Mouse (Mus musculus): ENCODE data around the gene Rgl1. TPM values are rescaled to one million over a fixed set of nuclear protein-coding genes. Genes with fewer than 3 reads are reported as not detected.

Rgl1 gene
- polyA plus RNA-seq, 1 experiment from 2014 or later = 26.3 TPM

DNA sequence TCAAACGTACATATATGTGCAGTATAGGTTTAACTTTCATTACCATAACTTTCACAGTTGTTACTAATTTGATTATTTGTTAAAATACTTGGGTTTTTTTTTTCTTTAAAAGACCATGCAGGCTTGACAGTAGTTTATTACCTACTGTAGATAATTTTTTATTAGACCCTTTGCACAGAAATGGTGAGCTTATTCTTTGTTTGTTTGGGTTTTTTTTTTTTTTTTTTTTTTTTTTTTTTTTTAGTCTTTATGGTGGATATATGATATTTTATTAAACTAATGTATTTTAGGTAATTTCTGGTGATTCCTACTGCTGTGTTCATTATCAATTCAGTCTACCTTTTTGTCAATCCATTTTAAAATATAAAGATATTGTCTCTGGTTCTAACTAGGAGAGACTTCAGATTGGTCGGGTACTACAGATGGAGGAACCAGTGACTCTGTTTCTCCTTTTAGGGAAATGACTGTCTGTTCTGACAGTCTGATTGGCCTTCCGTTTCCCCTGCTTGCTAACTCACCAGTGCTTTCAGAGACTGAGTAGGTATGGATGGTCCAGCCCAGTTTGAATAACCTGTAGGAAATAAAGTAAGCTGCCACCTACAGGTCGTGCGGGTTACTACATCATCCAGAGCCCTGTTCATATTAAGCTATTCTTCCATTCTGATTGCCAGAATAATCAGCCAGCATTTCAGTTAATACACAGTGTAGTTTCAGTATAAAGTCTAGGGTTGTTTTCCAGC lies 1.8 kb upstream of the Rgl1 start:
- Histone ChIP-seq H3K9ac (ENCODE audit: low read depth, low read length) (no peak overlapping the region), H3K4me2 (peak overlapping the region; percentile 99), H3K36me3 (ENCODE audit: control insufficient read depth, insufficient read depth, low read length) (peaks cover 12% of the 10 kb centered on the region), H3K27me3 (replicated peaks; ENCODE audit: control insufficient read depth, insufficient read depth, low read length) (peaks cover 5% of the 10 kb centered on the region), H3K4me3 (ENCODE audit: low read depth, low read length) (peak overlapping the region; percentile 99; the same call in 1 of the 2 replicates), H3K4me1 (replicated peaks; ENCODE audit: control insufficient read depth, insufficient read depth, low read length) (0 out of 2 replicates have a peak, but pooled peaks cover 5% of the 10 kb centered on the region), H3K9me3 (ENCODE audit: control insufficient read depth, low read length) (no peaks in the 10 kb centered on the region), H3K27ac (ENCODE audit: low read depth, low read length) (no peak overlapping the region)
- peak; percentile 62 for ATAC-seq (replicated peaks; ENCODE audit: low FRiP score)
- DNase-seq (ENCODE audit: low spot score) = peak; percentile 67
- WGBS = 10% methylated on average over 5 of the region's 5 CpGs

DNA sequence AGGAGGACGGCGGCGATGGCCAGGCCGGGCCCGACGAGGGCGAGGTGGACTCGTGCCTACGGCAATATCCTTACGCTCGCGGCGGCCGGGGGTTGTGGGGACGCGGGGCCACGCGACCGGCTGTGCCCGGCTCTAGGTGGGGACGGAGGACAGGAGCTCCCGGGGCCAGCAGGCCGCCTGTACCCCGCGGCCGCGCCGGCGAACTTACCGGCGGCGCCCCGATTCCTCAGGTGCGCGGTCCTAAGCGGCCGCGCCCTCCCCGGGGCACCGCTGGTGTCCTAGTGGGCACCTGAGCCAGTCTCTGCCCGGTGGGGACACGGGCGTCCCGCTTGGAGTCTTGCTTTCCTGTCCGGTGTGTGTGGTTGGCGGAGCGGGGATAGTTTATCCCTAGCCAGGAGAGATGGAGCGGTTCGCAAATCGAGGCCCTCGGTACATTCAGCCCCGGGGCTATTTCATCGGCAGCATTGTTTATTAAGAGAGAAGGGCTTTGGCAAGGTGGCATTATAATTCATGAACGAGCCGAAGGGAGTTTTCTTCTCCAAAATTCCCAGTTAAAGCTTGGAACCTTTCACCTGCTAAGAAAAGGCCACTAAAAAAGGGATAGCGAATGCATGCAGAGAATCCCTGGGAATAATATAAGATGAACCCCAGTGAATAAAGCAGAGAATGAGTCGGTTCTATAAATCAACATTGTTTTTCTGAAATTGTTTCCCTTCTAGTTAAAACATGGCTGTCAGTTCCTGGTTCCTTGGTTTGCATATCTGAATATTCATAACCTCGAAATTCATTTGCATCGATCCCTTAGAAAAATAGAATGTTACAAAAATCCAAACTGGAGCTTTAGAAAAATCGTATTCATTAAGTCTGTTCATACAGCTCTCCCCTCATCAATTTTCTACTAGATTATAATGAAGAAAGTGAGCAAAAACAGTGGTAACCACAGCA lies 925 bp upstream of the Rgl1 start:
- 0 out of 2 replicates have a peak, but pooled peaks cover 5% of the 10 kb centered on the region for H3K4me1 ChIP-seq (replicated peaks; ENCODE audit: control insufficient read depth, insufficient read depth, low read length)

DNA sequence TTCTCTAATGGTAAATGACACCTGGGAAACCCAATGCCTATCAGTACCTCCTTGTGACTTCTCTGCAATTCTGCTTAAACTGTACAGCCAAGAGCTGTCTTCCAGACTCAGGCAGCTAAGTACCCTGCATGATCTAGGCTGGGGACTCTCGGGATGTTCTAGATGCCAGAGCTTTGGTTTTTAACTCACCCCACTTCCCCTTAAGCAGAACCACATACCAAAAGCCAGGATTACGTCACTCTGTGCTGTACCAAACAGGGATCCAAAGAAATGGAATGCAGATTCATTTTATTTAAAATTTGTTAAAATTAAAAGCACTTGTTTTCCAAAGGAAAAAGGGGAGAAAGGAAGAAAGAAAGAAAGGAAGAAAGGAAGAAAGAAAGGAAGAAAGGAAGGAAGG lies 4.4 kb downstream of the Rgl1 start:
- Histone ChIP-seq H3K9ac (ENCODE audit: low read depth, low read length) (no peak overlapping the region), H3K27me3 (replicated peaks; ENCODE audit: control insufficient read depth, insufficient read depth, low read length) (peaks cover 5% of the 10 kb centered on the region), H3K4me3 (ENCODE audit: low read depth, low read length) (no peak overlapping the region), H3K27ac (ENCODE audit: low read depth, low read length) (no peak overlapping the region), H3K4me2 (no peak overlapping the region), H3K9me3 (ENCODE audit: control insufficient read depth, low read length) (no peaks in the 10 kb centered on the region), H3K36me3 (ENCODE audit: control insufficient read depth, insufficient read depth, low read length) (no peaks in the 10 kb centered on the region), H3K4me1 (replicated peaks; ENCODE audit: control insufficient read depth, insufficient read depth, low read length) (0 out of 2 replicates have a peak, but pooled peaks cover 5% of the 10 kb centered on the region)
- no peak for DNase-seq (ENCODE audit: low spot score)
- no peak for ATAC-seq (replicated peaks; ENCODE audit: low FRiP score)
- WGBS = 49% methylated on average over 2 of the region's 2 CpGs

More for the DNA sequence above, 925 bp upstream of the Rgl1 start:
- H3K36me3 ChIP-seq (ENCODE audit: control insufficient read depth, insufficient read depth, low read length) = peaks cover 8% of the 10 kb centered on the region
- H3K9ac ChIP-seq (ENCODE audit: low read depth, low read length) = peak overlapping the region; percentile 94
- H3K4me3 ChIP-seq (ENCODE audit: low read depth, low read length) = peak overlapping the region; percentile 99
- WGBS = 1% methylated on average over 58 of the region's 60 CpGs
- ATAC-seq (replicated peaks; ENCODE audit: low FRiP score) (peak; percentile 54), DNase-seq (ENCODE audit: low spot score) (no peak)
- H3K9me3 ChIP-seq (ENCODE audit: control insufficient read depth, low read length) = no peaks in the 10 kb centered on the region
- H3K4me2 ChIP-seq = peak overlapping the region; percentile 99
- H3K27ac ChIP-seq (ENCODE audit: low read depth, low read length) = peak overlapping the region; percentile 84
- peaks cover 5% of the 10 kb centered on the region for H3K27me3 ChIP-seq (replicated peaks; ENCODE audit: control insufficient read depth, insufficient read depth, low read length)

DNA sequence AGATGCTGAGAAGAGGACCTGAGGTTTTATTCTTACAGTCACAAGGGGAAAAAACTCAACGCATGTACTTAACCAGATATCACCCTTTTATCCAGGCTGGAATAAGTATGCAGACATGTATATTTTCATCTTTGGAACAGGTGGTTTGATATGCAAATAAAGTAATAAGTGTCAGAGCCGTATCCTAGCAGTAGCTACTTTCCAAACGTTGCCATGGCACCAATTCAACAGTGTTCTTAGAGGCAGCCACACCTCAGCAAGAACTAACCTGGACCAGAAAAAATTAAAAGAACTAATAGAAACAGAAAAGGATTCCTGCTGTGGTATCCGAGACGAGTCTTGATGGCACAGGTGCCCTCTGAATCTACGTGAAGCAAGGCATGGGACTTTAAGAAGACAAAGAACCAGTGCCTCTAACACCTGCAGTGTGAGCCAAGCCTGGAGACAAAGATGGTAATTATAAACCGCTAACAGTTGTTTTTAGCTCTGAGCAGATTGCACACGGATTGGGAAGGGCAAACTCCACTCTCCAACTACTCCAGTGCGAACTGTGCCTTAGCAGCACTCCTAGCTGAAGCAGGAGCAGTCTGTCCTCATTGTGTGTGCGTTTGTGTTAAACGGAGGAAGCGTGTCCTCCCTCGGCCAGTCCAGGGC lies 15.7 kb downstream of the Rgl1 start, which contains the start of gene Apobec4:
Gene Apobec4, plus strand, starts transcription at position 240 of the 654 bp plus-strand sequence.
- Histone ChIP-seq H3K36me3 (ENCODE audit: control insufficient read depth, insufficient read depth, low read length) (no peaks in the 10 kb centered on the region), H3K4me2 (no peak within 1 kb of the TSS)

DNA sequence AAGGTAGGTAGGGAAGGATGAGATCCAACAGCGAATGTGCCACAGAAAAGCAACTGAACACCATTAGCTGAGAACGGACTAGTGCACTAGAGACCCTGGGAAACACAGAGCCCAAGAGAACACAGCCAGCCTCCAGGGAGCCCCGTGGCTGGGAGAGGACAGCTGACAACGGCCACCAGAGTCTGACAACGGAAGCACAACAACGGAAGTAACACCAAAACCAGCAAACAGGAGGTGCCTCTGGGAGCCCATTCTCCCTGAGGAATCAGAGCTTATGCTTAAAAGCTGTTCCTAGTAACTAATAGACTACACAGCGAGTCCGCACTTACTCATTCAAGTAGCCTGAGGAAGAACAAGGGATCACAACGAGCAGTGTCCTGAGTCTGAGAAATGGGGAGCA lies 16.9 kb downstream of the Rgl1 start:
- Histone ChIP-seq H3K4me3 (ENCODE audit: low read depth, low read length) (no peak overlapping the region), H3K27ac (ENCODE audit: low read depth, low read length) (no peak overlapping the region), H3K4me1 (replicated peaks; ENCODE audit: control insufficient read depth, insufficient read depth, low read length) (no peaks in the 10 kb centered on the region), H3K9ac (ENCODE audit: low read depth, low read length) (no peak overlapping the region), H3K4me2 (no peak overlapping the region), H3K9me3 (ENCODE audit: control insufficient read depth, low read length) (no peaks in the 10 kb centered on the region), H3K36me3 (ENCODE audit: control insufficient read depth, insufficient read depth, low read length) (no peaks in the 10 kb centered on the region), H3K27me3 (replicated peaks; ENCODE audit: control insufficient read depth, insufficient read depth, low read length) (no peaks in the 10 kb centered on the region)
- DNase-seq (ENCODE audit: low spot score) = no peak
- no peak for ATAC-seq (replicated peaks; ENCODE audit: low FRiP score)
- 63% methylated on average over 9 of the region's 9 CpGs for WGBS

More for the DNA sequence above, 15.7 kb downstream of the Rgl1 start, which contains the start of gene Apobec4:
- no peak for DNase-seq (ENCODE audit: low spot score)
- no peak within 1 kb of the TSS for H3K9ac ChIP-seq (ENCODE audit: low read depth, low read length)
- no peak for ATAC-seq (replicated peaks; ENCODE audit: low FRiP score)
- 80% methylated on average over 13 of the region's 13 CpGs for WGBS
- H3K27ac ChIP-seq (ENCODE audit: low read depth, low read length) = no peak within 1 kb of the TSS
- H3K4me3 ChIP-seq (ENCODE audit: low read depth, low read length) = no peak within 1 kb of the TSS
- H3K9me3 ChIP-seq (ENCODE audit: control insufficient read depth, low read length) = no peaks in the 10 kb centered on the region
- no peaks in the 10 kb centered on the region for H3K4me1 ChIP-seq (replicated peaks; ENCODE audit: control insufficient read depth, insufficient read depth, low read length)
- H3K27me3 ChIP-seq (replicated peaks; ENCODE audit: control insufficient read depth, insufficient read depth, low read length) = no peaks in the 10 kb centered on the region

DNA sequence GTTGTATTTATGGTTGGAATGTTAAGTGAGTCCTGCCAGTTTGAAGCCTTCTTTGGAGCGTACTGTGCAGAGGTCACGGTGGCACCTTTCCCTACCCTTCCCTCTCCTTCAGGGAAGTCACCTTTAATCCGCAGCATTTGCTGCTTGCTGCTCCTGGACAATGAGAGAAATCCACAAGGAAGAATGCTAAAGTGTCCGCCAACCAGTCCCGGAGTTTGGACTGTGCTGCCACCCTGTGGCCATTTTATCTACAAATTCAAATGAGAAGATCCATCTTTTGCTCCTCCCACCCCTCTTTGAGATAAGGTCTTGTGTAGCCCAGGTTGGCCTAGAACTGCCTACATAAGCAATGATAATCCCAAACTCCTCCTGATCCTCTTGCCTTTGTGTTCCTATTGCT lies 19.7 kb downstream of the Rgl1 start:
- H3K4me1 ChIP-seq (replicated peaks; ENCODE audit: control insufficient read depth, insufficient read depth, low read length) = no peaks in the 10 kb centered on the region
- 0 out of 2 replicates have a peak, but pooled peaks have one; percentile 45 for ATAC-seq (replicated peaks; ENCODE audit: low FRiP score)
- no peak overlapping the region for H3K4me2 ChIP-seq
- H3K9me3 ChIP-seq (ENCODE audit: control insufficient read depth, low read length) = no peaks in the 10 kb centered on the region
- 14% methylated on average over 5 of the region's 5 CpGs for WGBS
- no peaks in the 10 kb centered on the region for H3K36me3 ChIP-seq (ENCODE audit: control insufficient read depth, insufficient read depth, low read length)
- peak; percentile 53 for DNase-seq (ENCODE audit: low spot score)
- H3K27me3 ChIP-seq (replicated peaks; ENCODE audit: control insufficient read depth, insufficient read depth, low read length) = no peaks in the 10 kb centered on the region
- no peak overlapping the region for H3K27ac ChIP-seq (ENCODE audit: low read depth, low read length)
- no peak overlapping the region for H3K4me3 ChIP-seq (ENCODE audit: low read depth, low read length)
- no peak overlapping the region for H3K9ac ChIP-seq (ENCODE audit: low read depth, low read length)

DNA sequence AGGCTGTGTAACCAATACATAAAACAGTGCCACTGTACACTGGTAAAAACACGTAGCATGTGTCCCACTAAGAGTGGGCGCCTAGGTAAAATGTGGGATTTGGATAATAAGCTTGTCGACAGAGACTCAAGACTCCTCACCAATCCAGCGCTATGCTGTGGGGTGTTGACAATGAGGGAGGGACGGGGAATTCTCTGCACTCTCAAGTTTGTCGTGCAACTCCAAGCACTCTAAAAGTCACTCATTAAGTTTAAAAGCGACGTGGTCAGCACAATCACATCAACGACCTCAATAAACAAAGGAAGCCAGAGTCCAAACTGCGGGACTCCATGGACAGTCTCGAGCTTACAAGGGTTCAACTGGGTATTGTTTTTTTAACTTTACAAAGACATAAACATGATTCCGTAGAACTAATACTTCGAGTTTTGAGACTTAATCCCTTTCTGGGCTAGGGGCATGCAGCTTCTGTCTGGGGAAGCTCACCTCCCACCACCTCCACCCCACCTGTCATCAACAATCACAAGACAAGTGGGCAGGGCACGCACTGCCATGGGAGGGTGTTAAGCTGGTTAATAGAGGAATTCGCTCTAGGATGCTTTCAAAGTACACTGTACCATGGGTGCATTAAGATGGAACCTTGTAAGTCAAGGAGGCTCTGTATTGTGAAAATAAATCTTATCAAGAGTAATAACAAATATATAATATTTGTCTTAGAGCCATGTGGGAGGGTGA lies 22.9 kb downstream of the Rgl1 start:
- Histone ChIP-seq H3K27me3 (replicated peaks; ENCODE audit: control insufficient read depth, insufficient read depth, low read length) (no peaks in the 10 kb centered on the region), H3K4me3 (ENCODE audit: low read depth, low read length) (no peak overlapping the region), H3K9me3 (ENCODE audit: control insufficient read depth, low read length) (no peaks in the 10 kb centered on the region), H3K4me1 (replicated peaks; ENCODE audit: control insufficient read depth, insufficient read depth, low read length) (no peaks in the 10 kb centered on the region), H3K4me2 (no peak overlapping the region), H3K36me3 (ENCODE audit: control insufficient read depth, insufficient read depth, low read length) (no peaks in the 10 kb centered on the region), H3K27ac (ENCODE audit: low read depth, low read length) (no peak overlapping the region), H3K9ac (ENCODE audit: low read depth, low read length) (no peak overlapping the region)
- ATAC-seq (replicated peaks; ENCODE audit: low FRiP score) (no peak), DNase-seq (ENCODE audit: low spot score) (no peak)
- WGBS = 66% methylated on average over 15 of the region's 15 CpGs

DNA sequence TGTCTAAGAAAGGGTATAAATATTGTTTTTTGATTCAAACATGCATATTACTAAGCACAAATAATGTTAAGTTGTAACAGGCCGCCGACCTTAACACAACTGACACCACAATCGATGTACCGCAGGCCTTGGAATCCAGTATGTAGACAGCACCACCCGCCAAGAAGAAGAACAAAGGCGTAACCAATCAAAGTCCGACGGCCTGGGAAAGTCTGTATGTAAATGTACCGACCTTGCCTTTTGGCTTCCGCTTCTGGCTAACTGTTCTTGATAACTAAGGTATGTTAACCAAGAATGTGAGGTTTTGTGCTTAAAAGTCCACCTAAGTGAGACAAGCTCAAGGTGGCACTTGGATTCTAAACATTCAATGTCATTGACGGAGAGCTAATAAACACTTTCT lies 26.8 kb downstream of the Rgl1 start:
- DNase-seq (ENCODE audit: low spot score) (no peak), ATAC-seq (replicated peaks; ENCODE audit: low FRiP score) (no peak)
- Histone ChIP-seq H3K4me2 (no peak overlapping the region), H3K9me3 (ENCODE audit: control insufficient read depth, low read length) (no peaks in the 10 kb centered on the region), H3K9ac (ENCODE audit: low read depth, low read length) (no peak overlapping the region), H3K4me1 (replicated peaks; ENCODE audit: control insufficient read depth, insufficient read depth, low read length) (no peaks in the 10 kb centered on the region), H3K27me3 (replicated peaks; ENCODE audit: control insufficient read depth, insufficient read depth, low read length) (no peaks in the 10 kb centered on the region), H3K4me3 (ENCODE audit: low read depth, low read length) (no peak overlapping the region), H3K27ac (ENCODE audit: low read depth, low read length) (no peak overlapping the region), H3K36me3 (ENCODE audit: control insufficient read depth, insufficient read depth, low read length) (no peaks in the 10 kb centered on the region)
- 92% methylated on average over 11 of the region's 11 CpGs for WGBS
